Mouse (Mus musculus) cerebellum, adult 9-10 months (tissue): ENCODE data around the gene H2afy2.

Source experiments
- DNase-seq: peaks from one replicate; pipeline ENCODE4 v3.0.0; 2022

Gene H2afy2

GRCm38 (mm10) chr10:61783621-61784251, at the start of gene H2afy2:
H2afy2 (minus strand) TSS chr10:61784147.
- DNase-seq: peak; percentile 85

GRCm38 (mm10) chr10:61832713-61833112, 48.8 kb upstream of the H2afy2 start:
- DNase-seq: no peak

- DNase-seq: no peak
Measured at GRCm38 (mm10) chr10:61831741-61832140, 47.8 kb upstream of the H2afy2 start.

GRCm38 (mm10) chr10:61831251-61831650, 47.3 kb upstream of the H2afy2 start:
- DNase-seq: no peak

- DNase-seq: no peak
Measured at GRCm38 (mm10) chr10:61830817-61831216, 46.9 kb upstream of the H2afy2 start.

- DNase-seq: no peak
Measured at GRCm38 (mm10) chr10:61829046-61829445, 45.1 kb upstream of the H2afy2 start.

- no peak for DNase-seq
Measured at GRCm38 (mm10) chr10:61827950-61828936, 44.3 kb upstream of the H2afy2 start.

- no peak for DNase-seq
Measured at GRCm38 (mm10) chr10:61826753-61827435, 42.9 kb upstream of the H2afy2 start.

GRCm38 (mm10) chr10:61825979-61826752, 42.2 kb upstream of the H2afy2 start:
- no peak for DNase-seq

- no peak for DNase-seq
Measured at GRCm38 (mm10) chr10:61825536-61825935, 41.6 kb upstream of the H2afy2 start.

GRCm38 (mm10) chr10:61823731-61824115, 39.8 kb upstream of the H2afy2 start:
- no peak for DNase-seq

- DNase-seq: no peak
Measured at GRCm38 (mm10) chr10:61822968-61823730, 39.2 kb upstream of the H2afy2 start.

- no peak for DNase-seq
Measured at GRCm38 (mm10) chr10:61820050-61820449, 36.1 kb upstream of the H2afy2 start.

- no peak for DNase-seq
Measured at GRCm38 (mm10) chr10:61811987-61812386, 28.0 kb upstream of the H2afy2 start.

- no peak for DNase-seq
Measured at GRCm38 (mm10) chr10:61798133-61798576, 14.2 kb upstream of the H2afy2 start.

GRCm38 (mm10) chr10:61795458-61795857, 11.5 kb upstream of the H2afy2 start:
- DNase-seq: no peak

- no peak for DNase-seq
Measured at GRCm38 (mm10) chr10:61794971-61795370, 11.0 kb upstream of the H2afy2 start.

GRCm38 (mm10) chr10:61793015-61793414, 9.1 kb upstream of the H2afy2 start:
- no peak for DNase-seq

GRCm38 (mm10) chr10:61788499-61788898, 4.6 kb upstream of the H2afy2 start:
- DNase-seq: no peak

GRCm38 (mm10) chr10:61787541-61788313, 3.8 kb upstream of the H2afy2 start:
- DNase-seq: no peak

GRCm38 (mm10) chr10:61784414-61784813, 467 bp upstream of the H2afy2 start:
- no peak for DNase-seq
